Mouse (Mus musculus): ENCODE measurements at regions not wholly inside any gene's neighbourhood (a gene's known extent, or its start where the extent isn't known, plus 50 kb on each side); places are given as distances from the start of the nearest gene placed in this dataset.
A peak's percentile ranks its signal among the peaks of the same experiment; 100 is the strongest.

DNA sequence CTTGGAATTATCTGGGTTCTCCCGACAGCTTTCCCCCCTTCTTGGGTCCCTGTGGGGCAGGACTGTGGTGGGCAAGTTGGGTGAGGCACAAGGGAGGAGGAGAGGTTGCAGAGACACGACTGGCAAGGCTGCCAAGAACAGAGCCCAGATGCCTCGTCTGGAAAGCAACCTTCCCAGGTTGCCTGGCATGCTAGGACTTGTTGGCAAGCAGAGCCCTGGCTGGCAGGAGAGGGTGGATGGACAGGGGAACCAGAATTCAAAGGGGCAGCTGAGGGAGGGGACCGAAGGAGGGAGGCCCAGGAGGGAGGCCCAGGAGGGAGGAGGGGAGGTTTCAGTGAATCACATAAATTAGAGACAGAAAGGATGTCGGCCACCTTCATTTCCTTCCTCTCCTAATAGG lies 274.8 kb downstream of the Sox9 start:
- peaks cover 20% of the 10 kb centered on the region for H3K4me1 ChIP-seq (ENCODE audit: control insufficient read depth, insufficient read depth, low read length)
- no peak overlapping the region for H3K4me3 ChIP-seq (replicated peaks; ENCODE audit: insufficient read depth, low read depth, low read length)
- no peak for TF ChIP-seq POLR2A (IDR thresholded peaks at IDR 0.05; ENCODE audit: borderline replicate concordance, insufficient read depth, low read length)
- no peak for TF ChIP-seq CTCF (IDR thresholded peaks at IDR 0.05; ENCODE audit: borderline replicate concordance, insufficient read depth, low read depth, low read length)
- H3K27me3 ChIP-seq (ENCODE audit: control insufficient read depth, insufficient read depth, low read length) = no peaks in the 10 kb centered on the region
- peak; percentile 53 to 67 for DNase-seq
- H3K27ac ChIP-seq (ENCODE audit: insufficient read depth, low read length) = no peak overlapping the region
- 4% methylated on average over 5 of the region's 5 CpGs for WGBS

DNA sequence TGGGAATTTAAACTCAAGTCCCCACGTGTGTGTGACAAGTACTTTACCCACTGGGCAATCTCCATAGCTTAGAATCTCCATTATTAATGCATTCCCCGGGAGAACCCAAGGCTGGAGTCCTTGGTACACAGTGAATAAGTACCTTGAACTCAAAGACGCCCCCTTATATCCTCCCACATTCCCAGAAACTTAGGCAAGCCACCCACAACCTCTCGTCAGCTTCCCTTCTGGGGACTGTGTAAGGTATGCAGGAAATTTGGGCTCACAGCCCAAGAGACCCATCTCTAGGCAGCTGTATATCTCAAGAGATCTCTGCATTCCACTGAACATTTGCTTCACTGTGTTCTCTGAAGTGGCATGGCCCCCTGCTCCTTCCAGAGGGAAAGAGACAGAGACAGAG lies 288.3 kb downstream of the Sox9 start:
- Histone ChIP-seq H3K4me1 (ENCODE audit: control insufficient read depth, insufficient read depth, low read length) (peaks cover 8% of the 10 kb centered on the region), H3K27me3 (ENCODE audit: control insufficient read depth, insufficient read depth, low read length) (no peaks in the 10 kb centered on the region), H3K27ac (ENCODE audit: insufficient read depth, low read length) (no peak overlapping the region), H3K4me3 (replicated peaks; ENCODE audit: insufficient read depth, low read depth, low read length) (no peak overlapping the region)
- no peak for DNase-seq
- WGBS = 96% methylated on average over 4 of the region's 4 CpGs
- no peak for TF ChIP-seq POLR2A (IDR thresholded peaks at IDR 0.05; ENCODE audit: borderline replicate concordance, insufficient read depth, low read length)
- TF ChIP-seq CTCF (IDR thresholded peaks at IDR 0.05; ENCODE audit: borderline replicate concordance, insufficient read depth, low read depth, low read length) = no peak

DNA sequence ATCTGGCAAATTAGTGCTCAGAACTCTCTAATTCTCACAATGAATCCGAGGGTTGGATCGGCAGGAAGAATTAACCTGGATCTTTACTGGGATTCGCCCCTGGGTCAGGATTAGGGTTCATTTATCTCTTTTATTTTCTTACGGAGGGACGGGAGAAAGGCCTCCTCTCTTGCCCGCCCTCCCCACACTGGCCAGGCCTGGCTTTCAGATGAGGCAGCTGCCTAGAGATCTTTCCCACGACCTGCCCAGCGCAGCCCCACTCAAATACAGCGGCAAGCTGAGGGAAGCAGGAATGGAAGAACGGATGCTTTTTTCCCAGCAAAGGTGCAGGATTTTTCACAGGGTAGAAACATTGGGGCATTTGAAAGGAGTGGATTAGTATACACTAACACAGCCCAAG lies 289.9 kb downstream of the Sox9 start:
- no peaks in the 10 kb centered on the region for H3K27me3 ChIP-seq (ENCODE audit: control insufficient read depth, insufficient read depth, low read length)
- DNase-seq = no peak
- TF ChIP-seq CTCF (IDR thresholded peaks at IDR 0.05; ENCODE audit: borderline replicate concordance, insufficient read depth, low read depth, low read length) (no peak), POLR2A (IDR thresholded peaks at IDR 0.05; ENCODE audit: borderline replicate concordance, insufficient read depth, low read length) (no peak)

DNA sequence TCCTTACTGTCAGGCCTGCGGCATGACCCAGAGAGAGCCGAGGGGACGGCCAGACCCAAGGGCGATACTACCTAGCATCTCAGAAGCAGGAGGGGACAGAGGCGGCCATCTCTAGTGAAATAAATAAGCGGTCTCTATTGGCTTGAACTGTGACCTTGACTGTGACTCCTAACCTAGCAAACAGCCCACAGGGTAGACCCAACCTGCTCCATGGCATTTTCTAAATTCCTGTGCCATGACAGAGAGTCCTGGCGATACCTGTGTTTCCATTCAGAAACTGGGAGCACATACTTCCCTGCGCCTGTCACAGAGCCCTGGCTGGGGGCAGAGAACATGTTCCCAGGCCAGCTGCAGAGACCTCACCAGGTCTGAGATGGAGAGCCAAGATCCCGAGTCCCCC lies 292.3 kb downstream of the Sox9 start:
- no peak for DNase-seq
- 91% methylated on average over 9 of the region's 9 CpGs for WGBS
- H3K4me3 ChIP-seq (replicated peaks; ENCODE audit: insufficient read depth, low read depth, low read length) = no peak overlapping the region
- TF ChIP-seq POLR2A (IDR thresholded peaks at IDR 0.05; ENCODE audit: borderline replicate concordance, insufficient read depth, low read length) (no peak), CTCF (IDR thresholded peaks at IDR 0.05; ENCODE audit: borderline replicate concordance, insufficient read depth, low read depth, low read length) (no peak)
- no peak overlapping the region for H3K27ac ChIP-seq (ENCODE audit: insufficient read depth, low read length)
- H3K4me1 ChIP-seq (ENCODE audit: control insufficient read depth, insufficient read depth, low read length) = peaks cover 5% of the 10 kb centered on the region; the same call in 1 of the 2 replicates
- H3K27me3 ChIP-seq (ENCODE audit: control insufficient read depth, insufficient read depth, low read length) = no peaks in the 10 kb centered on the region

More for the DNA sequence above, 289.9 kb downstream of the Sox9 start:
- Histone ChIP-seq H3K27ac (ENCODE audit: insufficient read depth, low read length) (no peak overlapping the region), H3K4me1 (ENCODE audit: control insufficient read depth, insufficient read depth, low read length) (peaks cover 5% of the 10 kb centered on the region), H3K4me3 (replicated peaks; ENCODE audit: insufficient read depth, low read depth, low read length) (no peak overlapping the region)
- 76% methylated on average over 10 of the region's 10 CpGs for WGBS

DNA sequence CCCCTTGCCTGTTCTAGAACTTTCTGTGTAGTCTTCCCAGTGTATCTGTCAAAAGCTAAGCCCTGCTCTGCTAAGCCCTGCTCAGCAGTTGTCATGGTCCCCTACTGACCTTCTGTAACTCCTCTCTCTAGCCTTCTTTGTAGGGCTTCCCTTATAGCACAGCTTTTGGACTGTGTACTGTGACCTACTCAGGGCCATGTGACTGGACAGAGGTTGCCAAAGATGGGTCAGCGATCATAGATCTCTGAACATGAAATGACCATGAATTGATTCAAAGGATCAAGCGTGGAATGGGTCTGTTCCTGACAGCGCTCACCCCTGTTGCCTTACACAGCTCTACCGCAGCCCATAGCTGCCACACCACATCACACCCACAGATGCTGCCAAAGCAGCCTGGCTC lies 294.3 kb downstream of the Sox9 start:
- Histone ChIP-seq H3K4me1 (ENCODE audit: control insufficient read depth, insufficient read depth, low read length) (no peaks in the 10 kb centered on the region; the same call in 1 of the 2 replicates), H3K27me3 (ENCODE audit: control insufficient read depth, insufficient read depth, low read length) (no peaks in the 10 kb centered on the region), H3K4me3 (replicated peaks; ENCODE audit: insufficient read depth, low read depth, low read length) (no peak overlapping the region), H3K27ac (ENCODE audit: insufficient read depth, low read length) (no peak overlapping the region)
- WGBS = 91% methylated on average over 4 of the region's 4 CpGs
- TF ChIP-seq POLR2A (IDR thresholded peaks at IDR 0.05; ENCODE audit: borderline replicate concordance, insufficient read depth, low read length) (no peak), CTCF (IDR thresholded peaks at IDR 0.05; ENCODE audit: borderline replicate concordance, insufficient read depth, low read depth, low read length) (no peak)
- no peak for DNase-seq

DNA sequence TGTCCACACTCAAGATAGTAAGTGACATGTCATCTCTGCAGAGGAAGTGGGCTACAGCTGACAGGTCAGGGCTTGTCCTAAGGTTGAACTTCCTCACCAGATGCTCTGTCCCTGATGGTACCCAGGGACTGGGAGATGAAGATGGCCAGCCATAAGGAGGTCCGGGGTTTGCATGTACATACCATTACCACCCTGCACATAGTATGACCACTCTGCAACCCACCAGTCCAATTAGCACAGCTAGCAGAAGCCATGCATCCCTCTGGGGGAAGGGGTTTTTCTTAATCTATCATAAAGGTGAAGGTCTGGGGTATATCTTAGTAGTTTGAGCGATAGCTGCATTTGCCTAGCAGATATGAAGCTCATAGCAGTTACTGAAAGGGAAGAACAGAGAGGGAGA lies 298.3 kb downstream of the Sox9 start:
- Histone ChIP-seq H3K27ac (ENCODE audit: insufficient read depth, low read length) (no peak overlapping the region), H3K4me1 (ENCODE audit: control insufficient read depth, insufficient read depth, low read length) (peaks cover 4% of the 10 kb centered on the region; the same call in 1 of the 2 replicates), H3K4me3 (replicated peaks; ENCODE audit: insufficient read depth, low read depth, low read length) (no peak overlapping the region), H3K27me3 (ENCODE audit: control insufficient read depth, insufficient read depth, low read length) (no peaks in the 10 kb centered on the region)
- TF ChIP-seq CTCF (IDR thresholded peaks at IDR 0.05; ENCODE audit: borderline replicate concordance, insufficient read depth, low read depth, low read length) = no peak
- TF ChIP-seq POLR2A (IDR thresholded peaks at IDR 0.05; ENCODE audit: borderline replicate concordance, insufficient read depth, low read length) = no peak
- no peak for DNase-seq
- WGBS = 97% methylated on average over 2 of the region's 2 CpGs

DNA sequence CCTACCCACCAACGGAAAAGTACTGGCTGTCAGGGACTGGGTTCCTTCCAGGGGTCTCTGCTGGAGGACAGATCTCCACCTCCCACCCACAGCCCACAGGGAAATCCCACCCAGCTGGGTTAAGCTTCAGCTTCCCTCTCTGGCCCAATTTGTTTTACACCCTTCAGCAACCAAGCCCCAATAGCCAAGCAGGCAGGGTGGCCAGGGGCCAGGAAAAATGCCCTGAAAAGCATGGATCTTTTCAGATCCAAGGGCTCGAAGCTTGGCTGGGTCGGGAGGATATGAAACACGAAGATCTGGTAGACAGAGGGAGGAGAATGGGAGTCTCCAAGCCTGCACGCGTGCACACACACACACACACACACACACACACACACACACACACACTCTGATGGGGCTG lies 302.4 kb downstream of the Sox9 start:
- H3K4me1 ChIP-seq (ENCODE audit: control insufficient read depth, insufficient read depth, low read length) = peaks cover 4% of the 10 kb centered on the region; the same call in 1 of the 2 replicates
- DNase-seq = peak in 1 of 2 experiments; percentile 11
- no peak overlapping the region for H3K27ac ChIP-seq (ENCODE audit: insufficient read depth, low read length)
- no peak overlapping the region for H3K4me3 ChIP-seq (replicated peaks; ENCODE audit: insufficient read depth, low read depth, low read length)
- no peaks in the 10 kb centered on the region for H3K27me3 ChIP-seq (ENCODE audit: control insufficient read depth, insufficient read depth, low read length)
- TF ChIP-seq CTCF (IDR thresholded peaks at IDR 0.05; ENCODE audit: borderline replicate concordance, insufficient read depth, low read depth, low read length) = no peak
- no peak for TF ChIP-seq POLR2A (IDR thresholded peaks at IDR 0.05; ENCODE audit: borderline replicate concordance, insufficient read depth, low read length)
- WGBS = 52% methylated on average over 6 of the region's 6 CpGs

DNA sequence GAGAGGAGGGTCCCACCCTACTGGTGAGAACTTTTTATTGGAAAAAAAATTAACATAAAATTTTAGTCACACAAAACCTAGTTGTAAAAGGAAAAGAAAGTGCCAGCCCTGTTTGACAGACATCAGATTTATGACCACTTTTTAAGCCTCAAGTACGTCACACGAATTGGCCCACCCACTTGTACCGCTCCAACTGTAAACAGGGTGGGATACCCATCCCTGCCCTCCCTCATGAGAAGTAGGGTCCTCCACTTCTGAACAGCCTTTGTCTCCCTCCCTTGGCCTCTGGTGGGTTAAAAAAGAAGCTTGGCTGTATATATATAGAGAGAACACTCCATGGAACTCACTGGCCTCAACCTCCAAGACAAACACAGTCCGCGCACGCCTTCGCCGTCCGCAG lies 303.5 kb downstream of the Sox9 start:
- DNase-seq = no peak
- TF ChIP-seq CTCF (IDR thresholded peaks at IDR 0.05; ENCODE audit: borderline replicate concordance, insufficient read depth, low read depth, low read length) = no peak
- TF ChIP-seq POLR2A (IDR thresholded peaks at IDR 0.05; ENCODE audit: borderline replicate concordance, insufficient read depth, low read length) = no peak
- H3K27me3 ChIP-seq (ENCODE audit: control insufficient read depth, insufficient read depth, low read length) = no peaks in the 10 kb centered on the region
- peaks cover 4% of the 10 kb centered on the region; the same call in 1 of the 2 replicates for H3K4me1 ChIP-seq (ENCODE audit: control insufficient read depth, insufficient read depth, low read length)
- H3K4me3 ChIP-seq (replicated peaks; ENCODE audit: insufficient read depth, low read depth, low read length) = no peak overlapping the region
- no peak overlapping the region for H3K27ac ChIP-seq (ENCODE audit: insufficient read depth, low read length)
- WGBS = 93% methylated on average over 9 of the region's 9 CpGs

All from cerebellum, adult 2 months (tissue).